Mouse (Mus musculus) midbrain, embryonic 11.5 days (tissue): Measurements from ENCODE around the gene Gm47985. TPM values are rescaled to one million over a fixed set of nuclear protein-coding genes. Genes with fewer than 3 reads are reported as not detected.
"Not testable (repeated sequence)": the region's sequence is repeated elsewhere in the genome, so short reads cannot be mapped to it uniquely, and the experiment has no call there.

Experiments
- ATAC-seq: fragments of 200-750 bp; cut with Nextera tagmentation; 2 replicates; pipeline ENCODE4 v1.8.0; 2017; ENCODE audit warnings: moderate TSS enrichment, moderate library complexity; ENCODE audit not compliant: low FRiP score
- DNase-seq: peaks from one replicate; pipeline ENCODE4 v3.0.0; 2015; ENCODE audit warnings: low spot score; ENCODE audit errors: missing footprints
- H3K27ac ChIP-seq: fragments of 300-500 bp; sonication (generic); 2 replicates; pipeline ENCODE4 v1.5.1; 2014; ENCODE audit warnings: low read depth, low read length
- H3K27me3 ChIP-seq: fragments of 300-500 bp; sonication (generic); 2 replicates; pipeline ENCODE4 v1.6.1; 2014; ENCODE audit warnings: mild to moderate bottlenecking, low read length, moderate library complexity, mixed read lengths; ENCODE audit not compliant: control insufficient read depth, insufficient read depth
- H3K36me3 ChIP-seq: fragments of 300-500 bp; sonication (generic); 2 replicates; pipeline ENCODE4 v1.6.1; 2014; ENCODE audit warnings: mild to moderate bottlenecking, low read length, moderate library complexity, mixed read lengths; ENCODE audit not compliant: control insufficient read depth, insufficient read depth
- H3K4me1 ChIP-seq: fragments of 300-500 bp; sonication (generic); 2 replicates; pipeline ENCODE4 v1.6.1; 2014; ENCODE audit warnings: low read length; ENCODE audit not compliant: control insufficient read depth, insufficient read depth
- H3K4me2 ChIP-seq: fragments of 300-500 bp; sonication (generic); 2 replicates; pipeline ENCODE4 v1.6.1; 2014; ENCODE audit warnings: mild to moderate bottlenecking, moderate library complexity
- H3K4me3 ChIP-seq: fragments of 300-500 bp; sonication (generic); 2 replicates; pipeline ENCODE4 v1.5.1; 2014; ENCODE audit warnings: low read depth, low read length
- H3K9ac ChIP-seq: fragments of 300-500 bp; sonication (generic); 2 replicates; pipeline ENCODE4 v1.6.1; 2014; ENCODE audit warnings: low read length
- H3K9me3 ChIP-seq: fragments of 300-500 bp; sonication (generic); 2 replicates; pipeline ENCODE4 v1.6.1; 2016; ENCODE audit warnings: low read length; ENCODE audit not compliant: control insufficient read depth
- WGBS: fragments of 180-500 bp; shearing (Covaris S2); extraction: QIAGEN DNeasy Blood & Tissue Kit; methylation state at CpG from one replicate; pipeline ENCODE4 v1.1.7; 2014; 5-methylcytosine and 5-hydroxymethylcytosine counted together
- polyA plus RNA-seq: library from polyadenylated mRNA; unstranded; fragments of >200 nt; fragmentation: Nextera tagmentation; extraction: Ambion mirVana; gene quantifications from 2 replicates; pipeline ENCODE4 v1.2.1, GENCODE M21; 2014

Gm47985 gene
- 0.52 and 0.75 TPM in 2 replicates for polyA plus RNA-seq

DNA sequence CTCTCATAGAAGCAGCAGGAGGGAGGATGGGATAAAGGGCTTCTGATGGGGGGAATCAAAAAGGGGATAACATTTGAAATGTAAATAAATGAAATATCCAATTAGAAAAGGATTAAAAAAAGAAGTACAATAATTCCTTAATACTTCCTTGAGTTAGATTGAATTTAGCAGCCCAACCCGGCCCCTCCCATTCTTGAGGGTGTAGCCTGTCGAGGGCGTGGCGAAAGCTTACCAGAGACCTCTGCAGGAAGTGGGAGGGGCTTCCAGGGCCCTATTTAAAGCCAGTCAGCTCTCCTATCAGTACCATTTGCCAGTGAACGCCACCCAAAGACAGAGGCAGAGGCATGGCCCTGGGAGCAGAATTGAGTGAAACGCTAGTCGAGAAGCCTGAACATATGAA, at the start of gene Gm47985:
Gene Gm47985 (plus strand): TSS at position 272 of the 400 bp plus-strand sequence.
- not testable (repeated sequence) for H3K4me1 ChIP-seq, H3K9ac ChIP-seq, H3K27me3 ChIP-seq, DNase-seq, ATAC-seq, H3K27ac ChIP-seq, H3K4me3 ChIP-seq, H3K36me3 ChIP-seq, H3K4me2 ChIP-seq, H3K9me3 ChIP-seq
- WGBS, result no CpG with 5 or more reads among the region's 7 CpGs

DNA sequence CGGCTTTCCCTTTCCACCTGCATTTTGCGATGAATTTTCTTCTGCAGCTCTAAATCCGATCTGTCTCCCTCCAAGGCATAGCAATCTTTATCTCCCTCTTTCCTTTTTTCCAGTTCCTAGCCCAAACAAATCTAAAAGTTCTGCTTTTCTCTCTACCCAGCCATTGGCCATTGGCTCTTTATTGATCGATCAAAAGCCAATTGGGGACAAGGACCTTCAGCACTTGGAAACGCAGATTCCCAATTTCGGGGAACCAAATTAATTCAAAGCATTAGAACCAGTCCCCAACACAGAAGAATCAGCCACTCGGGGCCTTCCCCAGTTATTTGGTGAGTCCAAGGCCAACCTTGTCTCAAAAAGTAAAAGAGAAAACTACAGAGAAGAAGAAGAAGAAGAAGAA, 49.7 kb upstream of the Gm47985 start:
- no peaks in the 10 kb centered on the region for H3K36me3 ChIP-seq
- 92% methylated on average over 7 of the region's 7 CpGs for WGBS
- no peaks in the 10 kb centered on the region for H3K4me1 ChIP-seq
- H3K27ac ChIP-seq, result no peak overlapping the region
- no peak overlapping the region for H3K4me2 ChIP-seq
- no peak for DNase-seq
- H3K9me3 ChIP-seq, result no peaks in the 10 kb centered on the region
- no peak for ATAC-seq
- no peaks in the 10 kb centered on the region for H3K27me3 ChIP-seq
- no peak overlapping the region for H3K4me3 ChIP-seq
- no peak overlapping the region for H3K9ac ChIP-seq

DNA sequence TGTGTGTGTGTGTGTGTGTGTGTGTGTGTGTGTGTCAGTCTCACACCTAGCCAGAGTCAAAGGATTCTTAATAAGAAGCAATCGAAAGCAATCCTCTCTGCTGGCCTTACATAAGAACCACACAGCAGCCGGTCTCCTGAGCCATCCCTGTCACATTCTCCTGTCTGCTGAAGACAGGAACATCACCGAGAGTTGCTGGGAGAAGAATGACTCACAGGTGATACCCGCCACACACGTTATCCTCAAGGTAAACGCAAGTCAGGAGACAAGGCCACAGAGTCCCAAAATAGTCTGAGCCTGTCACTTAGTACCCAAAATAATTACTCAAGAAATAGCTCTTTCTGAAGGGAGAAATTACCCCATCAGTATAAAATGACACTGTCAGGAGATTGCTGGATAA, 43.9 kb upstream of the Gm47985 start:
- H3K4me3 ChIP-seq, result no peak overlapping the region
- no peak for ATAC-seq
- WGBS, result 86% methylated on average over 6 of the region's 6 CpGs

DNA sequence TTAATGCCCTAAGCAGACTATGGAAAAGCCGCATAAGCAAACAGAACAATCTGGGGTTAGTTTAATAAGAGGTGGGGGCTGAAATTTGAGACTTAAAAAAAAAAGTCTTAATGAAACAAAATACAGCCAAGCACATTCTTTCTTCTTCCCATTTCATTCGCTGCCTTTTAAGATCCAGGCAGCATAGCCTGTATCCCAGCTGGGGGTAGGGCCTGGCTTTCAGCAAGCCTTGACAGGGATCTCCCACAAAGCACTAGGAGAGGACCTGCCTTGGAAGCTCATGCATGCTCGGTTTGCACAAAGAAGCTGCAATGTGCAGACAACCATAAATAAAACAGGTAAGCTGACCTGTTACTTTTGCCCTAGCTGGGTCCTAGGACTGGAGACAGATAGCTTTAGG, 41.4 kb upstream of the Gm47985 start:
- no peak for DNase-seq
- Histone ChIP-seq H3K4me2 (no peak overlapping the region), H3K4me3 (no peak overlapping the region), H3K36me3 (no peaks in the 10 kb centered on the region), H3K9ac (no peak overlapping the region), H3K27ac (no peak overlapping the region), H3K4me1 (no peaks in the 10 kb centered on the region), H3K27me3 (no peaks in the 10 kb centered on the region), H3K9me3 (no peaks in the 10 kb centered on the region)
- 71% methylated on average over 3 of the region's 3 CpGs for WGBS
- no peak for ATAC-seq

More for the DNA sequence above, 43.9 kb upstream of the Gm47985 start:
- Histone ChIP-seq H3K36me3 (no peaks in the 10 kb centered on the region), H3K4me1 (no peaks in the 10 kb centered on the region), H3K27ac (no peak overlapping the region), H3K9ac (no peak overlapping the region), H3K9me3 (no peaks in the 10 kb centered on the region), H3K27me3 (no peaks in the 10 kb centered on the region), H3K4me2 (no peak overlapping the region)
- DNase-seq, result no peak

- Histone ChIP-seq H3K4me1 (no peaks in the 10 kb centered on the region), H3K27ac (no peak overlapping the region), H3K36me3 (no peaks in the 10 kb centered on the region), H3K9me3 (no peaks in the 10 kb centered on the region), H3K9ac (no peak overlapping the region), H3K27me3 (no peaks in the 10 kb centered on the region), H3K4me3 (no peak overlapping the region), H3K4me2 (no peak overlapping the region)
- 74% methylated on average over 6 of the region's 6 CpGs for WGBS
- ATAC-seq (no peak), DNase-seq (no peak)
Measured at GRCm38 (mm10) chr1:151144471-151145146, 37.7 kb upstream of the Gm47985 start.

DNA sequence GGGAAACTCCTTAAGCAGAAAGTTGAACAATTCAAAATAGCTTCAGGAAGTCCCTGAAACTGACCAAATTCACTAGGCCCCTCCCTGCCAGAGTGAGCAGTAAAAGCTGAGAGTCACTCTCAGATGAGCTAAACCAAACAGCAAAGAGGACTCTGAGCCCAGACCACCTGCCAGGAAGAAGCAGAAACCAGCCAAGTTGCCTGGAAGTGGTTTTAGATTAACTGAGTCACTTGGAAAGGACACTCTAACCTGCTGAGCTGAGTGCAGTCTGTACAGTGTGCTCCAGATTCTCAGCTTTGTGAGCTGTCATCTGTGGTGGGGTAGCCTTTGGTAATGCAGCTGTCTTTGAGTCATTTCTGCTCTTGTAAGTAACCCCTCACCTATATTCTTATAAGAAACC, 34.5 kb upstream of the Gm47985 start:
- Histone ChIP-seq H3K27ac (no peak overlapping the region), H3K4me3 (no peak overlapping the region), H3K4me1 (no peaks in the 10 kb centered on the region), H3K27me3 (no peaks in the 10 kb centered on the region), H3K9me3 (no peaks in the 10 kb centered on the region), H3K4me2 (no peak overlapping the region), H3K9ac (no peak overlapping the region), H3K36me3 (no peaks in the 10 kb centered on the region)
- ATAC-seq (no peak), DNase-seq (no peak)

- Histone ChIP-seq H3K4me3 (no peak overlapping the region), H3K9ac (no peak overlapping the region), H3K4me2 (no peak overlapping the region), H3K27ac (no peak overlapping the region), H3K9me3 (no peaks in the 10 kb centered on the region), H3K27me3 (no peaks in the 10 kb centered on the region), H3K4me1 (no peaks in the 10 kb centered on the region), H3K36me3 (no peaks in the 10 kb centered on the region)
- 87% methylated on average over 7 of the region's 7 CpGs for WGBS
- DNase-seq, result no peak
- ATAC-seq, result no peak
Measured at GRCm38 (mm10) chr1:151150211-151150610, 32.1 kb upstream of the Gm47985 start.

- Histone ChIP-seq H3K4me3 (no peak overlapping the region), H3K36me3 (no peaks in the 10 kb centered on the region), H3K27me3 (no peaks in the 10 kb centered on the region), H3K9me3 (no peaks in the 10 kb centered on the region), H3K4me2 (no peak overlapping the region), H3K4me1 (no peaks in the 10 kb centered on the region), H3K27ac (no peak overlapping the region), H3K9ac (no peak overlapping the region)
- 84% methylated on average over 2 of the region's 2 CpGs for WGBS
- DNase-seq (no peak), ATAC-seq (no peak)
Measured at GRCm38 (mm10) chr1:151151089-151151488, 31.2 kb upstream of the Gm47985 start.

GRCm38 (mm10) chr1:151153056-151153652, 29.2 kb upstream of the Gm47985 start:
- Histone ChIP-seq H3K4me1 (no peaks in the 10 kb centered on the region), H3K9me3 (no peaks in the 10 kb centered on the region), H3K36me3 (no peaks in the 10 kb centered on the region), H3K9ac (no peak overlapping the region), H3K4me2 (no peak overlapping the region), H3K27ac (no peak overlapping the region), H3K4me3 (no peak overlapping the region), H3K27me3 (no peaks in the 10 kb centered on the region)
- DNase-seq (no peak), ATAC-seq (no peak)
- WGBS, result 91% methylated on average over 6 of the region's 6 CpGs
